Mouse (Mus musculus) yolk sac, embryonic 10.5 days (tissue): ENCODE measurements at regions not wholly inside any gene's neighbourhood (a gene's known extent, or its start where the extent isn't known, plus 50 kb on each side); places are given as distances from the start of the nearest gene placed in this dataset.

Experiments
- DNase-seq: peaks from one replicate; pipeline ENCODE4 v3.0.0-alpha.2; 2017; ENCODE audit warnings: low spot score

GRCm38 (mm10) chr14:99713069-99713830 is 414.8 kb downstream of the Klf5 start:
- no peak for DNase-seq

DNA sequence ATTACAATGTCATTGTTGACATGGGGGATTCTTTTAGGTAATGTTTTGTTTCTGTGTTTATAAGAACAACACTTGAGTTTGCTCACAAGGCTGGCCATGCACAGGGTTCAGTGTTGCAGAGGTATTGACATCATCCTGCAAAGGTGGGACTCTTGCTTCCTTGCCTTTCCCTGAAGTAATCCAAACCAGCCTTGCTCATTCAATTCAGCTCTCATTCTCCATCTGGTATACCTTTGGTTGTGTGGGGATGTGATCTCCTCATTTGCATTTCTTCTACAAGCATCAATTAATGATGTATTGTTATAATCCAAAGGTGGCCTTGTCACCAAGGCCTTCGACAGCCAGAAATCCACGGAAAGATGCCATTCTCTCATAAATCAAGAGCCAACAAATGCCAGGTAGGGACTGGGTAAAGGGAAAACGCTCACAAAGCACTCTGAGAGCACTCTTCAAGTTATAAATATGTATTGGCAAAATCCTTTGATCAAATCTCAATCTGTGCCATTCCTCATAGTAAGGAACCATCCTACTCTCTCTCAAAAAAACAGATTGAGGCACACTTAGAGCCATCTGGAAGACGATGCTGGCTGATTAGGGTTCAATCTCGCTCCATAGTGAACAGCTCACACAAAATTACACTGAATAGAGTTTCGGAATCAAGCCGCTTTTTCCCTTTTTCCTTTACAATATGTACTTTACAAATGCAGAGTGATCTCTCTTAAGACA is 435.1 kb downstream of the Klf5 start:
- no peak for DNase-seq

DNA sequence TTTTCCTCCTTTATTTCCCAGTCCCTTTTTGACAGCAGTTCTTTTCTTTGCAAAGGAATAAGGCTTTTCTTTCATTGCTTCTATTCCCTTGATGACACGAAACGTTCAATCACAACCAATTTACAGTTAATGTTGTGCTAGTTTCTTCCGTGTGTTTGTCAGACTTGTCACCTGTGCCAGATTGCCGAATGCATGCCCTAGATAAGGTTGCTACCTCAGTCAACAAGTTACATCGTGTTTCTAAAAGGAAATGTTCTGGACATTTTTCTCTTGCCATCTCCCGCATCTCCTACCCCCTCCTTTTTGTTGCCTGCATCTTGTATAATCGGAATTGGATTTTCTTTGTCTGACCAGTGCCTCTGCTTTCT is 435.7 kb downstream of the Klf5 start:
- DNase-seq = no peak

- no peak for DNase-seq
Measured at GRCm38 (mm10) chr14:99743625-99744297, 445.3 kb downstream of the Klf5 start.

DNA sequence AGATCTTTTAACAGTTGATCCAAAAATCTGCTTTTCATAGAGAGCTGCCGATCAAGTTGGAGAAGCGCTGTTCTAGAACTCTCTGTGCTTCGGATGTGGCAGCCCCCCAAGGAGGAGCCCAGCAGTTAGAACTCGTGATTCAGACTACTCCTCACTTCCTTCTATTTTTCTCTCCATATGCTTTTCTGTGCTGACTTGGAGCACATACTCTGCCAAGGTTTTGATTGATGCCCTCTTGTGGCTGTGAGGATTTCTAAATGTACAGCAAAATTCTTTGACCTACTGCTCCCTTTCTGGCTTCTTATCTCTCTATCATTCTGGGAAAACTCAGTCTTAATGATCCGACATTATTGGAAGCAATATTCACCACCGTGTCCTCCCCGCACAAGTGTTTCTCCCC is 446.7 kb downstream of the Klf5 start:
- no peak for DNase-seq

- no peak for DNase-seq
Measured at GRCm38 (mm10) chr14:99748166-99748565, 449.7 kb downstream of the Klf5 start.

GRCm38 (mm10) chr14:99749308-99750305 is 451.1 kb downstream of the Klf5 start:
- no peak for DNase-seq

DNA sequence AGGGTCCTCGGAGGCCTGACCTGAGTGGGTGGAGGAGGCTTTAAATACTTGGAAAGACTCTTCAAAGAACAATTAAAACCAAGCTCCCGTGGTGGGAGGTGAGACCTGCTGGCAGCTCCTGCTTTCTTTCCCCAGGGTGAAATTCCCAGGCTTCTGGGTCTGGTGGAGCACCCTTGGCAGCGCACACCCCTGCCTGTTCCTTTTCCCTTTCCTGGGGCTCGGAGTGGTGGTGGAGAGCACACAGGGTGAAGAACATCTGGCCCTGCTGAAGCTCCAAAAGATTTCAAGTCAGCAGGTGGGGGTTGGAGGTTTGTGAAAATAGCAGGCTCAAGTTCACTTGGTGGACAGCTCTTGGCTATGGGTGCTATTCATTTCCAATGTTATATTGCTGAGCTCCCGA is 459.6 kb downstream of the Klf5 start:
- no peak for DNase-seq

- DNase-seq = no peak
Measured at GRCm38 (mm10) chr14:99763336-99763735, 464.8 kb downstream of the Klf5 start.

GRCm38 (mm10) chr14:99771009-99771408 is 472.5 kb downstream of the Klf5 start:
- DNase-seq = no peak

- DNase-seq = no peak
Measured at GRCm38 (mm10) chr14:99772774-99773423, 474.4 kb downstream of the Klf5 start.

DNA sequence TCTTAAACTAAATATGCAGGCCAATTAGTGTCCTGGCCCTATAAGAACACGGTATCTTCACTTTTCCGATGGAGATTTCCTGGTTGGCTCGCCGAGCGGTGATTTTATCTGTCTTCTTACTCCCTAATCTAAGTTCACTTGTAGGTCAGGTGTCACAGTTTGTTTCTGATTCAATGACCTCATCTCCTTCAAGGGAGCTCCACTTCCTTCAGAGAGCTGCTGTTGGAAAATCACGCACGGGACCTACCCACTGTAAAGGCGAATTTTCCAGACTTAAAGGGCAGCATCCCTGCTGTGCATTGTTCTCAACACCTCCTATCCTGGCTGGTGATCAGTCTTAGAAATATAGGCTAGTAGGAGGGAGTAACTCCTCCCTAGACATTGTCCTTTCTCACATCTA is 480.0 kb downstream of the Klf5 start:
- no peak for DNase-seq

GRCm38 (mm10) chr14:99778957-99779356 is 480.5 kb downstream of the Klf5 start:
- no peak for DNase-seq

DNA sequence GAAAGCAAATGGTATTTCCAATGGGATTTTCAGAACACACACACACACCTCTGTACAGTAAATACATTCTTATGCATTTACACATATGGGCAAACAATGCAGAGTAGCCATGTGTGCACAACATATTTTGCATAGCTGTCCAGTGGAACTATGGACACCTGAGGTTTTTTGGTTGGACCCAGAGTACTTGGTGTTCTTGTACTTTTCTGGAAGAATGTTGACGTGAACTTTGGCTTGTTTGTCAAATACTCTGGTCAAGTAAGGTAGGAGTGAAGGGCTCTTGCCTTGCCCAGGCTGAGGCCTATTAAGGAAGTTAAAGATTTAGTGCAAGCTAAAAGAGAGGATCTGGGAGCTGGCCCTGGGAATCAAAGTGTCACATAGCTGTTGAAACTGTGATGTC is 485.2 kb downstream of the Klf5 start:
- no peak for DNase-seq

DNA sequence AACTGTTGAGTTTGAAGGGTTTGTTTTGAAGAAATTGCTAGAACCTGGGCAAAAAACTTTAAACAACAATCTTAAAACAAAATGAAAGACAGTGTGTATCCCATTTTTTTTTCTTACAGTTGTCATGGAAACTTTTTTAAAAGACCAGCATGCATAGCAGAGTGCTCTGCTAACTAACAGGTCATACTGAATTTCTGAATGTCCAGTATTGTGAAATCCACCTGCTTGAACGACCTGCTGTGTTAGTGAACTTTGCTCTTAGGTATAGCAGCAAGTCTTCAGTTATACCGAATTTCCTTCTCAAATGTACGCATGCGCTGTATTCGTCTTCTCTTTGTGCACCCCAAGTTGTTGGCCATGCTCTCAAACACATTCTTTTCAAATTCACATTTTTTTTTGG is 486.6 kb downstream of the Klf5 start:
- DNase-seq = no peak

DNA sequence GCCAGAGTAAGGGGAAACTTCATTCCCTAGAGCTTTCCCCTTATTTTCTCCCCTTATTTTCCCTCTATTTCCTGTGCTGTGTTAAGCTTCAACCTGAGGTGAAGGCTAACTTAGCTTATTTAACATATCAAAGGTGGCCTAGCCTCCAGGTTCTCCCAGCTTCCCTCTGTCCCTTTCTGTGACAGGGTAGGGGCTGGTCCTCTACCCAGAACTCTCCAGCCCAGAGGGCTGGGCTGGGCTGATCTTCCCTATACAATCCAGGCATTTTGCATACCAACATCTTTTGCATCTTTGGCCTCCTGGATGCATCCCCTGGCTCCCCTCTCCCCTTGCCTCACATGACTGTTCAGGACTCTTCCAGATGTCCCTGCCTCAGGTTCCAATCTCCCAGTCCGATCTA is 487.9 kb downstream of the Klf5 start:
- no peak for DNase-seq

GRCm38 (mm10) chr14:99788185-99788584 is 489.7 kb downstream of the Klf5 start:
- DNase-seq = no peak

DNA sequence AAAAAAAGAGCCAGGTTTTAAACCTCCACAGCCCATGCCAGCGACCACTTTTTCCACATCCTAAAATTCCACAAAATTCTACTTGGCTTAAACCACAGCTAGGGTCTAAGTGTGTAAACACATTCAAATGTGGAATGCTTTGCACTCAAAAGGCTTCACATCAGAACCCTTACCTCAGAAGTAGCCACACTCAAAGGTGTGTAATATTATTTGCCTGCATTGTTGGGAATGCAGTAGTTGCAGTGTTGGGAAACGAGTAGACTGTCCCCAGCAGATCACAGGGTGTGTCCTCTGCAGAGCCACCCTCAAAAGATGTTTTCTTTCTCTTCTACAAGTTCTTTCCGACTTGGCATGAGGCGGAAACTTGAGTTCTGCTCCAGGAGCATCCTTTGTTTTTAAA is 488.2 kb downstream of the Klf12 start:
- DNase-seq = no peak

- no peak for DNase-seq
Measured at GRCm38 (mm10) chr14:99806052-99806451, 478.4 kb downstream of the Klf12 start.

DNA sequence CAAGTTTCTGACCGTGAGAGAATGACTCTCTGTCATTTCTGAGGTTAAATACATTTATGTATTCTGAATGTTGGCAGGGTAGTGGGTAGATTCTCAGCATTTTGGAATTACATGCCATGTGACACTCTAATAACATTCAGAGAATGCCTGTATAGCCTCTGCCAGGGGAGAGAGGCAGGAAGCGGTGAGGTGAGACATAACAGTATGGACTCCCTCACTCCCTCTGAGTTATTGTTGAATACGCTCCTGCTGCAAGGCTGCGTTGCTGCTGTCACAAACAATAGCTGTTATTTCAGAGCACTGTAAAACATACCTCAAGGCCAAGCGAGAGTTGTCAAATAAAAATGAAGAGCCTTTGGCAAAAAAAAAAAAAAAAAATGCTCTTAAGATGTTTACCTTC is 477.9 kb downstream of the Klf12 start:
- no peak for DNase-seq

GRCm38 (mm10) chr14:99812741-99813485 is 471.6 kb downstream of the Klf12 start:
- DNase-seq = no peak
